Mouse (Mus musculus) gastrocnemius, postnatal 14 days (tissue): ENCODE data around the gene Ces1b. TPM values are rescaled to one million over a fixed set of nuclear protein-coding genes. Genes with fewer than 3 reads are reported as not detected.

ENCODE experiments used
- DNase-seq: peaks from one replicate; pipeline ENCODE4 v3.0.0; 2021; ENCODE audit warnings: mixed read lengths
- intact Hi-C: fragments of 180-260 bp; cut with DNase I; formaldehyde crosslinking; loops from one replicate; pipeline ENCODE4 v1.15.1; 2025; ENCODE audit warnings: low total_unique reads
- total RNA-seq, 2 experiments: library from RNA; stranded (reverse); gene quantifications; 2 replicates each; pipeline ENCODE4 v1.2.3; 2021

The Ces1b gene
- total RNA-seq, 2 experiments from 2014 or later: not detected

DNA sequence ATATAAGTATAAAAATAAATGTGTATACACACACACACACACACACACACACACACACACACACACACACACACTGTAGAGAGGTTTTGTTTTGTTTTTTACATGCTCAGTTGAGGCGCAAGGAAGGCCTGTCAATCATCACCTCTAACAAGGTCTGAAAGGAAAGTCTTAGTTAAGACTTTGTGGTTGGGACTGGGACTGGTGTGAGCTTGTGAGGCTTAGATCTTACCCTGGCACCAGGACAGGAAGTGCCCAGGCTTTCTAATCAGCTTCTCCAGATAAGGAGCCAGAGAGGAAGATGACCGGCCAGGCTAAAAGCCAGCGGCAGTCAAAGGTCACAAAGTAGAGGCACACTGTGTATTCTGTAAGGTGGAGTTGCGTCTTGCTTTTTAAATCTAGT lies 65.5 kb downstream of the Ces1b start:
- intact Hi-C loops: loop anchor here (10.0 kb wide), 1 partner anchor 81 kb away; no protein-coding TSS in a partner anchor
- no peak for DNase-seq

DNA sequence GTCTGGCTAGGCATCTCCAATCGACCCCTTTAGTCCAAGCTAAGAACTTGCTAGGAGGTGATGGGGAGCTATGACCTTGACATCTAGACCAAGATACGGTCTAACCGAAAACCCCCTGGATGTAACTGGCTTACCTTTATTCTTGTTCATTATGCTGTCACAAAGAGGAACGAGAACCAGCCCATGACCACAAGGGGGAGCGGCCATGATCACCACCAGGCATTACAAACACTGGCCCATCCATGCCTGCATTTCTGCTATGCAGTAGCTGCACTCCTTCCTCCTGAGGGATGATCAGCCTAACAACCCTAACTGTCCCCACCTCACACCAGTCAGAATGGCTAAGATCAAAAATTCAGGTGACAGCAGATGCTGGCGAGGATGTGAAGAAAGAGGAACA lies 67.6 kb downstream of the Ces1b start:
- no peak for DNase-seq
- intact Hi-C loops: loop anchor here (10.0 kb wide), 1 partner anchor 83 kb away; no protein-coding TSS in a partner anchor

DNA sequence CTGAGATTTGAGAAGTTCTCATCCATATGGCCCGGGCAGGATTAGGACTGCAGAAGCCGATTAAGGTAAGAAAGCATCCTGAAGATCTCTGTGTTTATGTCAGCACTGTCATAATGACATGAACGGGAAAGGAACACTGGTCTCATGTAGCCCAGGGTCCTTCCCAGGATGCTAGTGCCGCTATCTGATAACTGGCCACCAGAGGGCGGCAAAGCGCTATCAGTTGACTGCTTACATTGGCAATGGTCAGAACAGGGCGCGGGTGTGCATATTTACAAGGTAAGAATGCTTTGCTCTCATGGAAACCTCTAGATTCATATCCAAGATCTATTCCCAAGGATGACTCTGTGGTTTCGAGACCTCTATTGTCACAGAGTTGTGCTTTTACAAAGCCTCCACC lies 68.4 kb downstream of the Ces1b start:
- DNase-seq: peak; percentile 80
- intact Hi-C loops: loop anchor here (10.0 kb wide), 1 partner anchor 83 kb away; no protein-coding TSS in a partner anchor

DNA sequence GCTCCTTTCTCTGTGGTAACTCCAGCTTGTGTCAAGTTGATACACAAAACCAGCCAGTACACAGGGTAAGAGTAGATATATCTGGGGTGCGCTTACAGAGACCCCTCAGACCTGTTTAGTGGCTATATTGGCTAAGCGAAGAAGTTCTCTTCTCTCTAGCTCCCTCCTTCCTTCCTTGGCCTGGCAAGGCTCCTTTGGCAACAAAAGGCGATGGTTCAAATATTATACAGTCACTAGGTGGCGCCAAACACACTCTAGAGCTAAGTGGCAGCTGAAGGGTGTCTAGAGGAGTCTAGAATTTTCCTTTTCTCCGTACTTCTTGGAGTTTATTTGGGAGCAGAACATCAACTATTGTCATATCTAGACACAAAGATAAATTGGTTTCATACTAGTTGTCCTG lies 69.5 kb downstream of the Ces1b start:
- DNase-seq: peak; percentile 38
- intact Hi-C loops: loop anchor here (10.0 kb wide), 1 partner anchor 85 kb away; no protein-coding TSS in a partner anchor

Other genes starting within 250 kb of the Ces1b start
- 1 to 10 TPM in 1 of 2 experiments, under 1 TPM in 1; 0.42 to 1.3 TPM for gene Lpcat2, start 224.7 kb downstream of the Ces1b start, total RNA-seq
- not detected for gene Capns2, start 178.6 kb downstream of the Ces1b start, total RNA-seq
- gene Slc6a2, start 119.9 kb downstream of the Ces1b start, total RNA-seq: under 1 TPM; 0.11 to 0.49 TPM
- gene Ces1a, start 31.8 kb downstream of the Ces1b start, total RNA-seq: not detected
- gene Ces1c, start 51.3 kb upstream of the Ces1b start, total RNA-seq: not detected
- 1 to 10 TPM; 3.3 to 5.0 TPM for gene Ces1d, start 117.8 kb upstream of the Ces1b start, total RNA-seq
- under 1 TPM; 0.10 to 0.18 TPM for gene Ces1e, start 149.6 kb upstream of the Ces1b start, total RNA-seq
- gene Ces1f, start 199.7 kb upstream of the Ces1b start, total RNA-seq: not detected